In genomic region chr16:36943591-36943990, GRCm38 (mm10) we compare ENCODE assay signal across 29 mouse cellular contexts. TPM values are rescaled to one million over a fixed set of nuclear protein-coding genes. Genes with fewer than 3 reads are reported as not detected.
DNase-seq lines count a peak whose midpoint lies in the region; ATAC-seq and TF ChIP-seq lines count a peak whose summit lies in the region.
"Had no signal": no experiment of that assay in that cellular context is flagged by ENCODE, and none has a peak within 500 bp of the region (broad histone marks: within the 10 kb centered on the region; RNA-seq: fewer than 3 reads in every experiment).

No protein-coding gene starts in this region.

- no peaks in the 10 kb centered on the region for H3K9me3 ChIP-seq in kidney, embryonic 15.5 days (replicated peaks)
- H3K9me3 ChIP-seq in kidney, embryonic 14.5 days (ENCODE audit: control insufficient read depth, low read length) = no peaks in the 10 kb centered on the region
- H3K9me3 ChIP-seq: embryonic facial prominence, embryonic 10.5 days; embryonic facial prominence, embryonic 13.5 days; forebrain, embryonic 12.5 days; forebrain, embryonic 15.5 days; heart, embryonic 10.5 days; heart, embryonic 13.5 days had no signal

- 89% methylated on average over 3 of the region's 3 CpGs for WGBS in kidney, embryonic 15.5 days
- 86% methylated on average over 3 of the region's 3 CpGs for WGBS in kidney, embryonic 14.5 days
- WGBS in liver, adult 2 months = 55% methylated on average over 3 of the region's 3 CpGs

- H3K79me2 ChIP-seq in liver, adult 2 months (ENCODE audit: control insufficient read depth, insufficient read depth, low read length) = no peaks in the 10 kb centered on the region; the same call in 1 of the 2 replicates

- H3K27ac ChIP-seq in kidney, embryonic 15.5 days = no peak overlapping the region
- H3K27ac ChIP-seq in kidney, embryonic 14.5 days (ENCODE audit: low read depth, low read length) = no peak overlapping the region
- H3K27ac ChIP-seq in liver, adult 2 months (replicated peaks; ENCODE audit: insufficient read depth, low read depth, low read length) = no peak overlapping the region
- H3K27ac ChIP-seq: embryonic facial prominence, embryonic 10.5 days; embryonic facial prominence, embryonic 13.5 days; forebrain, embryonic 12.5 days; forebrain, embryonic 15.5 days; heart, embryonic 10.5 days; heart, embryonic 13.5 days; hindbrain, embryonic 14.5 days had no signal

- no peak for TF ChIP-seq CTCF in liver, adult 2 months (IDR thresholded peaks at IDR 0.05; ENCODE audit: low read depth, low read length)

- no peaks in the 10 kb centered on the region for H3K4me1 ChIP-seq in kidney, embryonic 15.5 days
- H3K4me1 ChIP-seq in kidney, embryonic 14.5 days (ENCODE audit: control insufficient read depth, insufficient read depth, low read length) = no peaks in the 10 kb centered on the region
- H3K4me1 ChIP-seq in liver, adult 2 months (ENCODE audit: control insufficient read depth, insufficient read depth, low read length) = peaks cover 5% of the 10 kb centered on the region
- H3K4me1 ChIP-seq: heart, embryonic 10.5 days had no signal

- peak; percentile 36 for DNase-seq in kidney, adult 11 months
- DNase-seq in kidney, adult 9 months = peak; percentile 77
- DNase-seq in liver, adult 2 months (ENCODE audit: extremely low read depth, low read depth, low spot score) = peak; percentile 96
- DNase-seq in liver = no peak
- peak; percentile 34 for DNase-seq in skeletal muscle tissue, adult 2 months (ENCODE audit: low read depth, low spot score)
- DNase-seq in lung, postnatal 14 days = no peak
- DNase-seq: adrenal gland, adult 8-10 months; adrenal gland, postnatal 25 days; cerebellum, adult 11-12 months; cerebellum, adult 8-10 months; cerebellum, postnatal 10 days; cerebellum, postnatal 36 days; embryo, embryonic 11 days; gastrocnemius, postnatal 14 days; heart, postnatal 14 days; heart, postnatal 4 days had no signal

- TF ChIP-seq POLR2A in liver, adult 2 months (IDR thresholded peaks at IDR 0.05; ENCODE audit: extremely low read depth, insufficient read depth, low read length) = no peak

- no peaks in the 10 kb centered on the region for H3K27me3 ChIP-seq in kidney, embryonic 15.5 days
- no peaks in the 10 kb centered on the region for H3K27me3 ChIP-seq in kidney, embryonic 14.5 days (ENCODE audit: control insufficient read depth, insufficient read depth, low read length)
- no peaks in the 10 kb centered on the region for H3K27me3 ChIP-seq in liver, adult 2 months (ENCODE audit: control insufficient read depth, insufficient read depth, low read length)
- H3K27me3 ChIP-seq: embryonic facial prominence, embryonic 13.5 days; forebrain, embryonic 12.5 days; forebrain, embryonic 15.5 days; heart, embryonic 13.5 days had no signal

- no peak overlapping the region for H3K4me3 ChIP-seq in kidney, embryonic 15.5 days (replicated peaks)
- H3K4me3 ChIP-seq in kidney, embryonic 14.5 days (ENCODE audit: low read length) = no peak overlapping the region
- H3K4me3 ChIP-seq in liver, adult 2 months (ENCODE audit: insufficient read depth, low read depth, low read length) = no peak overlapping the region
- H3K4me3 ChIP-seq: embryonic facial prominence, embryonic 10.5 days; embryonic facial prominence, embryonic 13.5 days; erythroblast, embryonic 14.5 days; forebrain, embryonic 12.5 days; forebrain, embryonic 15.5 days; heart, embryonic 10.5 days; heart, embryonic 13.5 days had no signal

- no peak overlapping the region for H3K9ac ChIP-seq in kidney, embryonic 15.5 days
- H3K9ac ChIP-seq in kidney, embryonic 14.5 days (ENCODE audit: low read depth, low read length) = no peak overlapping the region
- no peak overlapping the region for H3K9ac ChIP-seq in liver, adult 2 months (ENCODE audit: low read depth, low read length)
- H3K9ac ChIP-seq: embryonic facial prominence, embryonic 13.5 days; forebrain, embryonic 12.5 days; forebrain, embryonic 15.5 days; heart, embryonic 13.5 days; hindbrain, embryonic 14.5 days had no signal

- H3K36me3 ChIP-seq in kidney, embryonic 15.5 days = no peaks in the 10 kb centered on the region
- H3K36me3 ChIP-seq in kidney, embryonic 14.5 days (ENCODE audit: control insufficient read depth, insufficient read depth, low read length) = no peaks in the 10 kb centered on the region
- no peaks in the 10 kb centered on the region; the same call in 1 of the 2 replicates for H3K36me3 ChIP-seq in liver, adult 2 months (ENCODE audit: control insufficient read depth, insufficient read depth, low read length)
- H3K36me3 ChIP-seq: embryonic facial prominence, embryonic 10.5 days; embryonic facial prominence, embryonic 13.5 days; forebrain, embryonic 12.5 days; forebrain, embryonic 15.5 days; heart, embryonic 10.5 days; heart, embryonic 13.5 days had no signal

- ATAC-seq in kidney, embryonic 15.5 days (replicated peaks; ENCODE audit: low FRiP score) = no peak
- ATAC-seq in kidney, embryonic 14.5 days (ENCODE audit: low FRiP score, low TSS enrichment) = no peak
- ATAC-seq: CD4-positive, CD25-positive, alpha-beta regulatory T cell, adult 4 months; forebrain, embryonic 15.5 days had no signal

- no peak overlapping the region for H3K4me2 ChIP-seq in kidney, embryonic 15.5 days
- no peak overlapping the region for H3K4me2 ChIP-seq in kidney, embryonic 14.5 days (replicated peaks; ENCODE audit: low read depth, low read length)
- H3K4me2 ChIP-seq: embryonic facial prominence, embryonic 13.5 days; forebrain, embryonic 12.5 days; forebrain, embryonic 15.5 days; heart, embryonic 13.5 days; hindbrain, embryonic 14.5 days had no signal

RNA-seq across cellular contexts. Expression of gene Hcls1, which starts 8.8 kb away (rescaled TPM):
- 5.5 and 6.1 TPM in 2 replicates for polyA plus RNA-seq in kidney, embryonic 15.5 days (2015; fragmentation: Nextera tagmentation; extraction: Ambion mirVana)
- 2.2 and 2.3 TPM in 2 replicates for polyA plus RNA-seq in kidney, embryonic 14.5 days (2014; fragmentation: Nextera tagmentation; extraction: Ambion mirVana)
- total RNA-seq in liver, adult 2 months (2014; rRNA removed) = 4.8 and 5.0 TPM in 2 replicates
- 4.2 and 5.1 TPM in 2 replicates for polyA plus RNA-seq in liver, adult 2 months (2012; rRNA removed)
- polyA plus RNA-seq: C2C12 had no signal

RNA-seq across cellular contexts. Expression of gene Fbxo40, which starts 46.7 kb away (rescaled TPM):
- 1.4 and 1.5 TPM in 2 replicates for polyA plus RNA-seq in kidney, embryonic 15.5 days (2015; fragmentation: Nextera tagmentation; extraction: Ambion mirVana)
- polyA plus RNA-seq in kidney, embryonic 14.5 days (2014; fragmentation: Nextera tagmentation; extraction: Ambion mirVana) = 0.24 and 1.2 TPM in 2 replicates
- 0.07 and 0.37 TPM in 2 replicates for total RNA-seq in liver, adult 2 months (2014; rRNA removed)
- 0.09 and 0.21 TPM in 2 replicates for polyA plus RNA-seq in liver, adult 2 months (2012; rRNA removed)
- polyA plus RNA-seq: embryonic facial prominence, embryonic 13.5 days; erythroblast, embryonic 14.5 days; forebrain, embryonic 12.5 days; forebrain, embryonic 15.5 days; hindbrain, embryonic 11.5 days had no signal

Comparison
In these comparisons a context has a peak if more than half of its experiments do, and no peak if none do; other contexts are left out.
1. DNase-seq: peak in kidney, adult 11 months (single experiment), kidney, adult 9 months (single experiment), liver, adult 2 months (single experiment) and skeletal muscle tissue, adult 2 months (single experiment); none in liver (single experiment) and lung, postnatal 14 days (single experiment).